Mouse (Mus musculus) kidney, adult 9 months (tissue): ENCODE results near the gene Ydjc.

ENCODE experiments used
- DNase-seq: peaks from one replicate; pipeline ENCODE4 v3.0.0; 2022

Ydjc gene

GRCm38 (mm10) chr16:17144339-17144738 lies at the start of gene Ydjc:
Ydjc (plus strand) TSS chr16:17144621.
- no peak for DNase-seq

- peak; percentile 22 for DNase-seq
These were observed 47.5 kb upstream of the Ydjc start for GRCm38 (mm10) chr16:17096938-17097337.

DNA sequence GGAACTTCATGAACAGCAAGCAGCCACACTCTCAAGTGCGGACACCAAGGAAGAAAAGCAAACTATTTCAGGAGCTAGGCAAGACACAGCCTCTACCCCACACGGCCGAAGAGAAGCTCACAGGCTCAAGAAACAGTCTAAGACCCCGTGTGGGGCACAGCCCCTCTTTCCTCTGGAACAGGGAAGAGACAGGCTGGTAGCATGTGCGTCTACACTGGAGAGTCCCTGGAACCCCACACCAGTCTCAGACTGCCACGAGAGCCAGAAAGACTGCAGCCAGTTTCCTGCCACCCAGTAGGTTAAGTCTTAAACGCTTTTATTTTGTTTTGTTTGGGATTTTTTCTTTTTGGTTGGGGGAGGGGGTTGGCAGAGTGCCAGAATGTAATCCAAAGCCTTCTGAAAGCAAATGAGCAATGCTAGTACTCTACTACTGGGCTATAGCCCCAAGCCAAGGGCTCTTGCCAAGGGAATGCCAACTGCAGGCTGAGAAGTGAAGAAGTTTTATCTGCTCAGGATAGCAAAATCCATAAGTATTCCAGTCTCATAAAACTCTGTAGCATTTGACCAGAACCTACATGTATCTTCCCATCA lies 41.7 kb upstream of the Ydjc start:
- no peak for DNase-seq

GRCm38 (mm10) chr16:17104600-17104999 lies 39.8 kb upstream of the Ydjc start:
- DNase-seq, result no peak

DNA sequence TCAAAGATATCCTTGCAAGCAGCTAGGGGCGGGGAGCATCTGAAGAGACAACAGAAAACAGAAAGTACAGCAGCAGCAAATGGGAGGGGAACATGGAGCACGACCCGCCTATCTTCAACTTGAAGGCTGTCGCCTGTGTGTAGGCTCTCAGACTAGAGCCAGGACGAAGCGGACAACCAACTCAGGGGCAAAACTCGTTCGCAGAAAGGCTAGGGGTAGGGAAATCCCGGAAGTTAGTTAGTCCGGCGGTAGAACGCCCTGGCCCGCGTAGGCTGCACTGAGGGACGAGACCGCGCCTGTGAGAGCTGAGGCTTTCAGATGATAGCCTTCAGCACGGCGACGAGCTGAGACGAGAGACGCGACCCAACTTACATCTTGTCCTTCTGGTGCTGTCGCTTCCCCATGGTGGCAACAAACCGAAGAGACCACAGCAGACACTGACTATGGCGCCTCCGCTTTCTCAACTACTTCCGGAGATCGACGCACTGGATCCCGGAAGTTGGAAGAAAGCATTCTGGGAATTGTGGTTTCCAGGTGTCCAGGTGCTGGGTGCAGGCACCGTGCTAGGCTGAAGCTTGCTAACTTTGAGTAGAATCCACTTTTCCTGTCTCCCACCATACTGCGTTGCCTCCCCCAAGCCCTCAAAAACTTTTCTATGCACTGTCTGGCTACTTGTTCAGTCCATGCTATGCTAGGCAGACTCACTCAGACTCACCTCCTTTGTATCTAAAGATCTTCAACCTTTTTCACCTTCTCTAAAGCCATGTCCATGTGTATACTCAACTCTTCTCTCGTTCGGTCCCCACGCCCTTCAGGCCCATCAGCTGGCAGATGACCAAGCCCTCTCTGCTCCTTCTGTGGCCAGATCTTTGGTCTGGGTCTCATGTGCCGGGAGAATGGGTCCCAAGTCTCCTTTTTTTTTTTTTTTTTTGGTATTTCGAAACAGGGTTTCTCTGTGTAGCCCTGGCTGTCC lies 33.4 kb upstream of the Ydjc start, which contains the start of gene Ppil2:
Ppil2 (minus strand) TSS at position 487 of the 973 bp plus-strand sequence.
- DNase-seq, result peak; percentile 77

- no peak for DNase-seq
These were observed 27.1 kb upstream of the Ydjc start for GRCm38 (mm10) chr16:17117309-17117799.

- DNase-seq, result no peak
These were observed 22.9 kb upstream of the Ydjc start for GRCm38 (mm10) chr16:17121569-17121968.

DNA sequence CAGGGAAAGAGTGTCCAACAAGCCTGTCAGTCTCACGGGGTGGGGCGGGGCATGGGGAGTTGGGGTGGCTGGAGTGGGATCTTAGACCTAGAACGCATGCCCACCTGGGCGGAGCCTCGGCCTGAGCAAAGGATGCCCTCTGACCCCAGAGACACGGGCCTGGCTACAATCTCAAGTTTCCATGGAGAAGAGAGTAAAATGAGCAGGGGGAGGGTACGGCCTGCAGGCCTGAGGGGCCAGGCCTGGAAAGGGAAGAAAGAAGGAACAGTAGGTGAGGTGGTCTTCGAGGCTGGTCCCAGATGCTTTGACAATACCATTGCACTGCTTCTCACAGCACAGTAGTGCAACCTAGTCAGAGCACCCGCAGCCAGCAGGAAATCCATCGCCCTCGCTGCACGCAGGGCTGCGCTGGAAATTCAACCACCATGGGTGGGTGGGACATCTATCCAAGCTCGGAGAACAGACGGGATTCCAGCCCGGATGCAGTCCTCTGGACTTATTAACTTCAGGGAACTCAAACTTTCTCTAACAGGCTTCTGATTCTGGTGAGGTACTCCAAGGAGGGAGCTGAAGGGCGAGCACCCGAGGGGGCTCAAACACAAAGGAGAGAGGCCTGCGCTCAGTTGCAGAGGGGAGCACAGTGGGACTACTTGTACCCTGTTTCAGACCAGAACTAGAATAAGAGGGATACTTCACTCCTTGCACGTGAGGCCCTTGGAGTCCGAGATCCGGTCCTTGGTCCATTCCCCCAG lies 20.1 kb upstream of the Ydjc start:
- no peak for DNase-seq

DNA sequence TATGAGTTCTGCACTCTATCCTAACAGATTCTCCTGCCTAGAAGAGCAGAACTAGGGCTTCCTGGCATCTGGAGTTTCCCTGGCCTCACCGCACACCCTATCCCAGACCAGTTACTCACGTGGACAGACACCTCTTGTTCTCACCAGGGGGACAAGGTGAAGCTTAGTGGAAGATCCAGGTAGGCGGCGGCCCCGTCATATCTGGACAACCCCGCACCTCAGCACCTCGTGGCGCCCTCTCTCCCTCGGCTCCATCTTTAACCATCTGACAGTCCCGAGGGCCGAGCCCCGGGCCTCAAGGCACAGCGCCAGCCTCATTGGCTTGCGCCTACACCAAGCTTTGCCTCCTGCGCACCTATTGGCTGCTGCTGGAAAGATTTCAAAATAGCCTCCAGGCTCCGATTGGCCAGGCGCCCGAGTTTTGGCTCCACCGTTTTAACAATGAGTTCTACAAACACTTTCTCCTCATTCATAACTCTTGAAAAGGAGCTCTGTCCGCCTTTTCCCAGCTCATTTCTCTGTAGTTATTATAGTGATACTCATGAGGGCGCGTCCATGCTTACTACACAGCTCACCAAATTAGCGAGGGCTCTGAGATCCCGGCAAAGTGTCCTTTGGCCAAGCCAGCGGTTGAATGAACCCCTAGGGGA lies 19.4 kb upstream of the Ydjc start, which contains the start of gene 2610318N02Rik:
2610318N02Rik (minus strand) TSS at position 297 of the 650 bp plus-strand sequence.
- DNase-seq, result peak; percentile 66

- DNase-seq, result peak; percentile 66
These were observed 17.1 kb upstream of the Ydjc start for GRCm38 (mm10) chr16:17127292-17127691.

- no peak for DNase-seq
These were observed 13.0 kb upstream of the Ydjc start for GRCm38 (mm10) chr16:17131191-17132088.

DNA sequence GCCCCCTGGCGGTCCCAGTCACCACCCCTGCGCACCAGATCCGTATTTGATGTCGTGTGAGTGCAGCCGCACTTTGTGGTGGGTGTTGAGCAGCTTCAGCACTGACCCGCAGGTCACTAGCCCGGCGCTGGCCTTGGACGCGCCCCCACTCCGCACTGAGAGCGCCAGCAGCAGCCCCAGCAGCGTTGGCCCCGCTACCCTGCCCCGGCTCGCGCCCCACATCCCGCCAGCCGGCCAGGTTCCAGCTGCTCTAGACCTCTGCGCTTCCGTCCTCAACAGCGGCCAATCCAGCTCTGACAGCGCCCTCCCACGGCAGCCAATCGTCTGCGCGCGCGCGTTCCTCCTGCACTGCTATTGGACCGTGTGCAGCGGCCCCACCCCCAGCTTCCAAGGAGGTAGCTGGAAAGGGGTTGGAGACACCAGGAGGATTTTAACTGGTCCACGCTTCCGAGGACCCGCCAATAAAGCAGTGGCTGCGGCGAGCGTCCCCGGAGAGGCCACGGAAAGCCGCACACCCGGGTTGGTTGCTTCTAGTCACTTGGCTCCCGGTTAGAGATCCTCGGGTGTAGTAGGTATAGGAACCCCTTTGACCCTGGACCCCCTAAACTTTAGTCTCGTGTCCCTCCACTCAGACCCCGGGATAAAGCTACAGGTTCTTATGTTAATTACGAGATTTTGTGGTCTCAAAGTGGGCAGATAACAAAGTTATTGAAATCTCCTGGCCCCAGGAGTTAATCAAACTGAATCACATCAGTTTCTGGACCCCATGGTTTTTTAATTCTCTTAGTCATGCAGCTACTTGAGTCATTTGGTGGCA lies 12.1 kb upstream of the Ydjc start, which contains the start of gene Sdf2l1:
Sdf2l1 (minus strand) TSS at position 295 of the 817 bp plus-strand sequence.
- DNase-seq, result peak; percentile 98

DNA sequence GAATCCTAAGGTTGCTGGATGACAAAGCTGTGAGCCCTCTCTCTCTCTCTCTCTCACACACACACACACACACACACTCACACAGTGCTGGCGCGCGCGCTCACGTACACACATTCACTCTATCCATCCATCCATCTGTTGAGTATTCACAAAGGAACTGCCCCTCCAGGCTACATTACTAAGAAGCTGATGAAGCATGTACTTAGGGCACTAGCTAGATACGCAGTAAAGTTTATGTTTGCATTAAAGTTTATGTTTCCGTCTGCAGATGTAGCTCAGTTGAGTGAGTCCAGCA lies 11.6 kb upstream of the Ydjc start:
- DNase-seq, result no peak

GRCm38 (mm10) chr16:17137355-17137754 lies 7.1 kb upstream of the Ydjc start:
- DNase-seq, result no peak

- peak; percentile 70 for DNase-seq
These were observed 2.4 kb downstream of the Ydjc start, which contains the start of gene Ccdc116 for GRCm38 (mm10) chr16:17146772-17147235. Ccdc116 (minus strand) TSS chr16:17147229.

GRCm38 (mm10) chr16:17147391-17147929 lies 3.0 kb downstream of the Ydjc start:
- peak; percentile 14 for DNase-seq

GRCm38 (mm10) chr16:17148084-17148483 lies 3.7 kb downstream of the Ydjc start:
- no peak for DNase-seq

DNA sequence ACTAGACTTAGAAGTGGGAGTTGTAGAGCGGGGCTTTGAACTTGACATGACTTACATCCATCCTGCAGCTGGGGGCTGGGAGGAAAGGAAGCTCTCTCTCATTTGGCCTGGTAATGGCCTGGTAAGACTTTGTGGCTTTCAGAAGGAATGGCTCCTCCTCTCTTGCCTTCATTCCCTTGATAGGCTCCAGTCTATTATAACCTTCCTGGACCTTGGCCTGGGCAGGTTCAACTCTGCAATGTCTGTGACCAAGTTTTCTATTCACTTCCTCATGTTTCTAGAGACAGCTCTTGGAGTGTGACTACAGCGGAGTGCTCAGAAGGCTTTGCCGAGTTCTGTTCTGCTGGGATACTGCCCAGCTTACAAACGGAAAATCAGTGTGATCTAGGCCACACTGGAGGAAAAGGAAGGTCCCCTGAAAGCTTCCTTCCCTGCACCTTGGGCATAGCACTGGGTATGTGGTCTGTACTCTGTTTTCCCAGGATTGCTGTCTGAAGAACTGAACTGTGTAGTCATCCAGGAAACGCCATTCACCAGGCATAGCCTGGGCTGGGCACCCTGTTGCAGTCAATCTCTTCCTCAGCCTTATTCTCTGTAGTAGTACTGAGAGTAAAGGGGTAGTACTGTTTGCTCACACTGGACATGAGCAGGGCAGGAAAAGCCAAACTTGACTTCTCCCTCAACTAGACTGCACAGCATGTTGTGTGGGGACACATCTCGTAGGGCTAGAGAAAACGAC lies 6.3 kb downstream of the Ydjc start:
- DNase-seq, result peak; percentile 72

DNA sequence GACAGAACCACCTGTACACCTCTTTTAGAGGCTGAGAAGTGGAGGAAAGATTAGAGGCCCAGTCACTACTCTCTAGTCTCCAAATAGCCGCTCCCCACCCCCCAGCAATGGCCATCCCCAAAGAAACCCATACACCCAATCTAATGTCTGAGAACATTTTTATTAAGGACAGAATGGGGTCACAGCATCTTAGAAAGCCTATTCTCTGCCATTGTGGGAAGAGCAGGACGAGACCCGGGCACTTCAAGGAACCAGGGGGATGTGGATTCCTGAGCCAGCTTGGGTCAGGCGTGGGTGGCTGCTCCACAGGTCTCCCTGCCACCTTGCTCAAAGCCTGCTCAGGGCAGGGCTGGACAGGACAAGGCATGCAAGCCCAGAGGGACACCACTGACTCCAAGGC lies 7.5 kb downstream of the Ydjc start:
- DNase-seq, result no peak
